Mouse (Mus musculus) MEL (cell line): ENCODE measurements at regions not wholly inside any gene's neighbourhood (a gene's known extent, or its start where the extent isn't known, plus 50 kb on each side); places are given as distances from the start of the nearest gene placed in this dataset.

ENCODE experiments used
- BHLHE40 ChIP-seq: IDR thresholded peaks from 2 replicates; pipeline ENCODE4 v1.6.1; 2012; ENCODE audit warnings: low read depth, mild to moderate bottlenecking, inconsistent platforms, low read length, improper control_type of control experiment, borderline replicate concordance
- CTCF ChIP-seq, 3 experiments: IDR thresholded peaks in 2 of 3; conservative IDR thresholded peaks in 1 of 3; 2 replicates each; pipeline ENCODE4 v1.5.1; 2011 to 2012; ENCODE audit warnings: low read length in 3 of 3, low read depth in 2 of 3, mild to moderate bottlenecking in 2 of 3, improper control_type of control experiment in 1 of 3, inconsistent platforms in 1 of 3, mixed read lengths in 1 of 3, moderate library complexity in 1 of 3; ENCODE audit not compliant: control insufficient read depth in 1 of 3, insufficient read depth in 1 of 3, poor library complexity in 1 of 3, severe bottlenecking in 1 of 3
- NRF1 ChIP-seq: IDR thresholded peaks from 2 replicates; pipeline ENCODE4 v1.6.1; 2014; ENCODE audit warnings: low read depth, mild to moderate bottlenecking, inconsistent platforms, low read length, improper control_type of control experiment, moderate library complexity; ENCODE audit not compliant: poor library complexity, insufficient read depth, severe bottlenecking
- POLR2A ChIP-seq, 2 experiments: IDR thresholded peaks; 2 replicates each; pipeline ENCODE4 v1.6.1; 2011 to 2012; ENCODE audit warnings: low read length in 2 of 2, mild to moderate bottlenecking in 2 of 2, control low read depth in 1 of 2, improper control_type of control experiment in 1 of 2, low read depth in 1 of 2, moderate library complexity in 1 of 2; ENCODE audit not compliant: control insufficient read depth in 1 of 2, insufficient read depth in 1 of 2, poor library complexity in 1 of 2
- POLR2AphosphoS2 ChIP-seq: IDR thresholded peaks from 2 replicates; pipeline ENCODE4 v1.6.1; 2011; ENCODE audit warnings: low read length, improper control_type of control experiment
- ZKSCAN1 ChIP-seq: IDR thresholded peaks from 2 replicates; pipeline ENCODE4 v1.6.1; 2012; ENCODE audit warnings: low read depth, mild to moderate bottlenecking, inconsistent platforms, low read length, improper control_type of control experiment, moderate library complexity
- ZNF384 ChIP-seq: IDR thresholded peaks from 2 replicates; pipeline ENCODE4 v1.6.1; 2012; ENCODE audit warnings: low read depth, mild to moderate bottlenecking, inconsistent platforms, low read length, improper control_type of control experiment

DNA sequence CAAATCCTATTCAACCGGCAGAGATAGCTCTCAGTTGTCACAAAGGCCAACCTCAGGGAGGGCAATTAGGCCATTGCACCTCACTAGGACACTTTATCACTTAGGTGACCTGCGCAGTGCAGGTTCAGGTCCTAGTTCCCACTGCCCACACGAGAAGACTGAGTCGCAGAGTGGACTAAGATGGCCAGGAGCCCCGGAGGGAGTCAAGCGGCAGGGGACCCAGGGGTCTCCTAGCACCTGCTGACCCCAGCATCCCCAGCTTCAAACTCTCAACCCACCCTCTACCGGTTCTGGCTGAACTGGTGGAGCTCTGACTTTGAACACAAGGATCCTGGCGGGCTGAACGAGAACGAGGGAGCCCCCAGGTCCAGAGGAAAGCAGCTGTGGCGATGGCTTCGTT lies 72.7 kb upstream of the Pax2 start:
- no peak for TF ChIP-seq POLR2AphosphoS2
- TF ChIP-seq ZNF384 = no peak
- no peak for TF ChIP-seq CTCF (IDR thresholded peaks at IDR 0.05 in 2 of 3, conservative IDR thresholded peaks at IDR 0.05 in 1 of 3; ENCODE audit: control insufficient read depth in 1 of 3, insufficient read depth in 1 of 3, low read depth in 2 of 3, low read length in 3 of 3, poor library complexity in 1 of 3, severe bottlenecking in 1 of 3)
- TF ChIP-seq POLR2A (IDR thresholded peaks at IDR 0.05; ENCODE audit: control insufficient read depth in 1 of 2, insufficient read depth in 1 of 2, low read depth in 1 of 2, low read length in 2 of 2, poor library complexity in 1 of 2) = no peak
- no peak for TF ChIP-seq BHLHE40
- TF ChIP-seq ZKSCAN1 = no peak
- no peak for TF ChIP-seq NRF1
